Mouse (Mus musculus): ENCODE data around the gene Oprm1. TPM values are rescaled to one million over a fixed set of nuclear protein-coding genes. Genes with fewer than 3 reads are reported as not detected.

The Oprm1 gene
- polyA plus RNA-seq, 2 experiments from 2014 or later = 0.97 TPM; not detected in 1

- ATAC-seq = no peak
These were observed 137.5 kb downstream of the Oprm1 start for GRCm38 (mm10) chr10:6895796-6896195.

GRCm38 (mm10) chr10:6896659-6897303, 138.5 kb downstream of the Oprm1 start:
- ATAC-seq = no peak

- ATAC-seq = no peak
These were observed 141.8 kb downstream of the Oprm1 start for GRCm38 (mm10) chr10:6900126-6900525.

- no peak for ATAC-seq
These were observed 143.6 kb downstream of the Oprm1 start for GRCm38 (mm10) chr10:6901819-6902393.

GRCm38 (mm10) chr10:6909763-6910162, 151.5 kb downstream of the Oprm1 start:
- no peak for ATAC-seq

GRCm38 (mm10) chr10:6915991-6916390, 157.7 kb downstream of the Oprm1 start:
- ATAC-seq = no peak

GRCm38 (mm10) chr10:6916545-6917257, 158.4 kb downstream of the Oprm1 start:
- ATAC-seq = no peak

GRCm38 (mm10) chr10:6926724-6927123, 168.4 kb downstream of the Oprm1 start:
- no peak for ATAC-seq

GRCm38 (mm10) chr10:6927600-6928223, 169.4 kb downstream of the Oprm1 start:
- no peak for ATAC-seq

- ATAC-seq = no peak
These were observed 170.6 kb downstream of the Oprm1 start for GRCm38 (mm10) chr10:6928905-6929304.

GRCm38 (mm10) chr10:6930398-6930797, 172.1 kb downstream of the Oprm1 start:
- no peak for ATAC-seq

GRCm38 (mm10) chr10:6930889-6931288, 172.6 kb downstream of the Oprm1 start:
- no peak for ATAC-seq

GRCm38 (mm10) chr10:6934776-6935175, 176.5 kb downstream of the Oprm1 start:
- ATAC-seq = no peak

- ATAC-seq = no peak
These were observed 178.5 kb downstream of the Oprm1 start for GRCm38 (mm10) chr10:6936671-6937425.

GRCm38 (mm10) chr10:6953115-6953514, 194.8 kb downstream of the Oprm1 start:
- ATAC-seq = no peak

GRCm38 (mm10) chr10:6954533-6954932, 196.2 kb downstream of the Oprm1 start:
- peak; percentile 46 for ATAC-seq

GRCm38 (mm10) chr10:6956357-6956756, 198.1 kb downstream of the Oprm1 start:
- ATAC-seq = peak; percentile 69

GRCm38 (mm10) chr10:6958791-6959190, 200.5 kb downstream of the Oprm1 start:
- ATAC-seq = no peak

GRCm38 (mm10) chr10:6967588-6968242, 209.4 kb downstream of the Oprm1 start:
- no peak for ATAC-seq

GRCm38 (mm10) chr10:6968334-6968733, 210.0 kb downstream of the Oprm1 start:
- ATAC-seq = no peak

GRCm38 (mm10) chr10:6977843-6978242, 219.5 kb downstream of the Oprm1 start:
- ATAC-seq = no peak

GRCm38 (mm10) chr10:6978733-6979132, 220.4 kb downstream of the Oprm1 start:
- ATAC-seq = no peak
